Mouse (Mus musculus): ENCODE measurements around the gene Tmem110. TPM values are rescaled to one million over a fixed set of nuclear protein-coding genes. Genes with fewer than 3 reads are reported as not detected.

The Tmem110 gene
- total and polyA plus RNA-seq, 3 experiments, result 11.6 to 21.0 TPM; not detected in 1

DNA sequence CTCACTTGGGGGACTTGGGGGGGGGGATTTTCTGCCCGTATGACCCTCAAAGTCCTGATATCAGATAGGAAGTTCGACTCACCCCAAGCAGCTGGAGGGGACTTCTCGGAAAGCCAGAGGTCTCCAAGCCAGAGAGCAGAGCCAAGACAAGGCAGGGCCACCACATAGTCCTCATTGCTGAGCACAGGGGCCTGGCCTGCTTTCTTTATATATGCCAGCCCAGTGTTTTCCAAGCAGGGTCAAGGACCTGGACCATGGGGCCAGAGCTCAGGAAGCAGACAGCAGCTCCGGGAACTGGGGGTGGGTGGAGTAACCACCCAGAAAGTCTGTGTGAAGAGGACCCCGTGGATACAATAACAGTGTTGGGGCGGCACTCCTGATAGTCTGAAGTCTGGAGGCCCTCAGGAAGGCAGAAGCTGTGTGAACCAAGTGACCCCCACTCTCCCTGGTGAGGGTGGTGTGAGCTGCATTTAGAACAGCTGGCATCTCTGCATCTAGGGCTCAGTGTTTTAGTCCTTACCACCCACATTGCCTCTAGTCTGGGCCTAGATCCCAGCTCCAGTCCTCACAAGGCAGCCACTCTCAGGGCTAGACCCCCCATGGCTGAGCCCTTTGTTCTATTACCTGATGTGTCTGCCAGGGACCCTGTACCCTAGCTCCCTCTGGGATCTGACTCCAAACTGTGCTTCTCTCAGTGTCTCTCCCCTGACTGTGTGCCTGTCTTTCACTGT lies 98.2 kb downstream of the Tmem110 start, which contains the start of gene Itih3:
Gene Itih3, minus strand, starts transcription at position 386 of the 731 bp plus-strand sequence.
- no peaks in the 10 kb centered on the region for H3K4me1 ChIP-seq (ENCODE audit: control insufficient read depth in 1 of 2, insufficient read depth in 2 of 2, low read length in 2 of 2)
- H3K4me3 ChIP-seq (ENCODE audit: control insufficient read depth in 1 of 2, insufficient read depth in 1 of 2, low read depth in 2 of 2, low read length in 2 of 2), result no peak within 1 kb of the TSS
- no peak within 1 kb of the TSS for H3K9ac ChIP-seq (ENCODE audit: control insufficient read depth, low read depth, low read length, poor library complexity, severe bottlenecking)
- H3K27me3 ChIP-seq (ENCODE audit: control insufficient read depth in 1 of 2, insufficient read depth in 2 of 2, low read length in 2 of 2), result no peaks in the 10 kb centered on the region
- H3K79me2 ChIP-seq (ENCODE audit: control insufficient read depth, insufficient read depth, low read length, poor library complexity), result no peaks in the 10 kb centered on the region
- TF ChIP-seq ZMIZ1 (IDR thresholded peaks at IDR 0.05; ENCODE audit: low read depth, low read length) (no peak), HCFC1 (IDR thresholded peaks at IDR 0.05; ENCODE audit: low read depth, low read length) (no peak)
- no peak within 1 kb of the TSS for H3K27ac ChIP-seq (ENCODE audit: control insufficient read depth, low read depth, low read length)
- no peaks in the 10 kb centered on the region for H3K9me3 ChIP-seq (replicated peaks; ENCODE audit: insufficient read depth, low read length)
- no peak for DNase-seq (ENCODE audit: low read depth, low spot score)
- no peaks in the 10 kb centered on the region for H3K36me3 ChIP-seq (ENCODE audit: control insufficient read depth in 1 of 2, insufficient read depth in 2 of 2, low read length in 2 of 2)

DNA sequence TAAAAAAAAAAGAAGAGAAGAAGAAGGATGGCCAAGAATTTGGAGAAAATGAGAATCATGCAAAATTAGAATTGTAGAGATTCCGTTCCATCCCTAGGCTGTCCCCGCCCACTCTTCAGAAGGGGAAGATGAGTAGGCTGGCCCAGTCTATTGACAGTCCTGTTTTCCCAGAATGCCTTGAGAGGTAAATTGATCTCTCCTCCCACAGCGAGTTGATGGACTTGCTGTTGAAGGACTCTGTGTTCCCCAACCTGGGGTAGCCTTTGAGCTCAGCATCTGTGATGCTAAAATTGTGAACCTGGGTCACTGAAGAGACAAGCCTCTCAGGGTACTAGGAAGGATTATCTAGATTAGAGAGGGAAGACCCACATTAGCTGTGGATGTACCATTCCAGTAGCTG lies 100.1 kb downstream of the Tmem110 start:
- no peaks in the 10 kb centered on the region for H3K4me1 ChIP-seq (ENCODE audit: control insufficient read depth in 1 of 2, insufficient read depth in 2 of 2, low read length in 2 of 2)
- H3K4me3 ChIP-seq (ENCODE audit: control insufficient read depth in 1 of 2, insufficient read depth in 1 of 2, low read depth in 2 of 2, low read length in 2 of 2), result no peak overlapping the region
- H3K27ac ChIP-seq (ENCODE audit: control insufficient read depth, low read depth, low read length), result no peak overlapping the region
- no peaks in the 10 kb centered on the region for H3K36me3 ChIP-seq (ENCODE audit: control insufficient read depth in 1 of 2, insufficient read depth in 2 of 2, low read length in 2 of 2)
- DNase-seq (ENCODE audit: low read depth, low spot score), result no peak
- no peaks in the 10 kb centered on the region for H3K79me2 ChIP-seq (ENCODE audit: control insufficient read depth, insufficient read depth, low read length, poor library complexity)
- H3K9me3 ChIP-seq (replicated peaks; ENCODE audit: insufficient read depth, low read length), result no peaks in the 10 kb centered on the region
- no peak for TF ChIP-seq EP300 (IDR thresholded peaks at IDR 0.05; ENCODE audit: low read depth in 1 of 2, low read length in 2 of 2)
- no peak for TF ChIP-seq ZKSCAN1 (IDR thresholded peaks at IDR 0.05; ENCODE audit: low read depth, low read length)
- no peak for TF ChIP-seq E2F4 (IDR thresholded peaks at IDR 0.05; ENCODE audit: borderline replicate concordance, low read depth, low read length)
- no peak for TF ChIP-seq CTCF (IDR thresholded peaks at IDR 0.05 in 2 of 3, conservative IDR thresholded peaks at IDR 0.05 in 1 of 3; ENCODE audit: control insufficient read depth in 1 of 3, insufficient read depth in 1 of 3, low read depth in 2 of 3, low read length in 3 of 3, poor library complexity in 1 of 3, severe bottlenecking in 1 of 3)
- TF ChIP-seq RCOR1 (IDR thresholded peaks at IDR 0.05; ENCODE audit: low read depth, low read length), result no peak
- no peak for TF ChIP-seq TBP (IDR thresholded peaks at IDR 0.05; ENCODE audit: low read depth, low read length)
- no peak for TF ChIP-seq MAZ (IDR thresholded peaks at IDR 0.05; ENCODE audit: low read depth, low read length)
- TF ChIP-seq ZMIZ1 (IDR thresholded peaks at IDR 0.05; ENCODE audit: low read depth, low read length), result no peak
- TF ChIP-seq MYC (IDR thresholded peaks at IDR 0.05; ENCODE audit: low read depth, low read length), result no peak
- TF ChIP-seq NELFE (IDR thresholded peaks at IDR 0.05; ENCODE audit: low read depth, low read length), result no peak
- TF ChIP-seq TCF12 (IDR thresholded peaks at IDR 0.05; ENCODE audit: low read depth, low read length), result no peak
- no peak for TF ChIP-seq SMC3 (IDR thresholded peaks at IDR 0.05; ENCODE audit: low read depth, low read length)
- TF ChIP-seq CHD2 (IDR thresholded peaks at IDR 0.05; ENCODE audit: low read length), result no peak
- TF ChIP-seq MAX (IDR thresholded peaks at IDR 0.05; ENCODE audit: low read length), result no peak
- no peak for TF ChIP-seq MEF2A (IDR thresholded peaks at IDR 0.05; ENCODE audit: extremely low read depth, insufficient replicate concordance, low read depth, low read length, poor library complexity, severe bottlenecking)
- TF ChIP-seq SIN3A (IDR thresholded peaks at IDR 0.05; ENCODE audit: low read length), result no peak
- no peak overlapping the region for H3K9ac ChIP-seq (ENCODE audit: control insufficient read depth, low read depth, low read length, poor library complexity, severe bottlenecking)
- H3K27me3 ChIP-seq (ENCODE audit: control insufficient read depth in 1 of 2, insufficient read depth in 2 of 2, low read length in 2 of 2), result no peaks in the 10 kb centered on the region

Other genes with a start within 250 kb of the Tmem110 start
- gene Prkcd, start 199.4 kb upstream of the Tmem110 start, total RNA-seq (2012; rRNA removed), result 33.9 and 37.4 TPM in 2 replicates
- 10 to 100 TPM in 1 of 2 experiments, not detected in 1; 72.7 TPM for gene Prkcd, start 199.4 kb upstream of the Tmem110 start, polyA plus RNA-seq (2012; ENCODE audit: insufficient read depth in 1 of 2, insufficient read length in 2 of 2, low read depth in 1 of 2, low replicate concordance in 2 of 2, missing spikeins in 1 of 2)
- gene Rft1, start 171.2 kb upstream of the Tmem110 start, total RNA-seq (2012; rRNA removed), result 8.0 and 9.1 TPM in 2 replicates
- 10 to 100 TPM in 1 of 2 experiments, not detected in 1; 11.3 TPM for gene Rft1, start 171.2 kb upstream of the Tmem110 start, polyA plus RNA-seq (2012; ENCODE audit: insufficient read depth in 1 of 2, insufficient read length in 2 of 2, low read depth in 1 of 2, low replicate concordance in 2 of 2, missing spikeins in 1 of 2)
- gene Sfmbt1, start 110.7 kb upstream of the Tmem110 start, total RNA-seq (2012; rRNA removed), result 9.4 and 12.4 TPM in 2 replicates
- 10 to 100 TPM; 13.7 to 33.0 TPM for gene Sfmbt1, start 110.7 kb upstream of the Tmem110 start, polyA plus RNA-seq (2012; ENCODE audit: insufficient read depth in 1 of 2, insufficient read length in 2 of 2, low read depth in 1 of 2, low replicate concordance in 2 of 2, missing spikeins in 1 of 2)
- gene Mustn1, start 53.6 kb downstream of the Tmem110 start, total RNA-seq (2012; rRNA removed), result 0.08 and 0.16 TPM in 2 replicates
- gene Mustn1, start 53.6 kb downstream of the Tmem110 start, polyA plus RNA-seq (2012; ENCODE audit: insufficient read depth in 1 of 2, insufficient read length in 2 of 2, low read depth in 1 of 2, low replicate concordance in 2 of 2, missing spikeins in 1 of 2), result under 1 TPM in 1 of 2 experiments, not detected in 1; 0.22 TPM
- not detected in 2 replicates for gene Itih4, start 60.9 kb downstream of the Tmem110 start, total RNA-seq (2012; rRNA removed)
- gene Itih4, start 60.9 kb downstream of the Tmem110 start, polyA plus RNA-seq (2012; ENCODE audit: insufficient read depth in 1 of 2, insufficient read length in 2 of 2, low read depth in 1 of 2, low replicate concordance in 2 of 2, missing spikeins in 1 of 2), result not detected
- gene Itih3, start 98.2 kb downstream of the Tmem110 start, total RNA-seq (2012; rRNA removed), result not detected in 2 replicates
- gene Itih3, start 98.2 kb downstream of the Tmem110 start, polyA plus RNA-seq (2012; ENCODE audit: insufficient read depth in 1 of 2, insufficient read length in 2 of 2, low read depth in 1 of 2, low replicate concordance in 2 of 2, missing spikeins in 1 of 2), result not detected
- not detected in 2 replicates for gene Itih1, start 117.7 kb downstream of the Tmem110 start, total RNA-seq (2012; rRNA removed)
- under 1 TPM in 1 of 2 experiments, not detected in 1; 0.03 TPM for gene Itih1, start 117.7 kb downstream of the Tmem110 start, polyA plus RNA-seq (2012; ENCODE audit: insufficient read depth in 1 of 2, insufficient read length in 2 of 2, low read depth in 1 of 2, low replicate concordance in 2 of 2, missing spikeins in 1 of 2)
- gene Nek4, start 125.8 kb downstream of the Tmem110 start, total RNA-seq (2012; rRNA removed), result 16.6 and 18.4 TPM in 2 replicates
- gene Nek4, start 125.8 kb downstream of the Tmem110 start, polyA plus RNA-seq (2012; ENCODE audit: insufficient read depth in 1 of 2, insufficient read length in 2 of 2, low read depth in 1 of 2, low replicate concordance in 2 of 2, missing spikeins in 1 of 2), result 10 to 100 TPM in 1 of 2 experiments, not detected in 1; 19.3 TPM
- 14.7 and 15.6 TPM in 2 replicates for gene Glt8d1, start 175.8 kb downstream of the Tmem110 start, total RNA-seq (2012; rRNA removed)
- gene Glt8d1, start 175.8 kb downstream of the Tmem110 start, polyA plus RNA-seq (2012; ENCODE audit: insufficient read depth in 1 of 2, insufficient read length in 2 of 2, low read depth in 1 of 2, low replicate concordance in 2 of 2, missing spikeins in 1 of 2), result 10 to 100 TPM in 1 of 2 experiments, not detected in 1; 19.2 TPM
- 165 and 208 TPM in 2 replicates for gene Spcs1, start 176.1 kb downstream of the Tmem110 start, total RNA-seq (2012; rRNA removed)
- 100 to 1,000 TPM; 188 to 419 TPM for gene Spcs1, start 176.1 kb downstream of the Tmem110 start, polyA plus RNA-seq (2012; ENCODE audit: insufficient read depth in 1 of 2, insufficient read length in 2 of 2, low read depth in 1 of 2, low replicate concordance in 2 of 2, missing spikeins in 1 of 2)
- gene Pbrm1, start 193.5 kb downstream of the Tmem110 start, total RNA-seq (2012; rRNA removed), result 28.7 and 31.1 TPM in 2 replicates
- gene Pbrm1, start 193.5 kb downstream of the Tmem110 start, polyA plus RNA-seq (2012; ENCODE audit: insufficient read depth in 1 of 2, insufficient read length in 2 of 2, low read depth in 1 of 2, low replicate concordance in 2 of 2, missing spikeins in 1 of 2), result 10 to 100 TPM; 32.4 to 62.0 TPM
- 217 and 257 TPM in 2 replicates for gene Gnl3, start 193.6 kb downstream of the Tmem110 start, total RNA-seq (2012; rRNA removed)
- gene Gnl3, start 193.6 kb downstream of the Tmem110 start, polyA plus RNA-seq (2012; ENCODE audit: insufficient read depth in 1 of 2, insufficient read length in 2 of 2, low read depth in 1 of 2, low replicate concordance in 2 of 2, missing spikeins in 1 of 2), result 100 to 1,000 TPM; 151 to 332 TPM